Mouse (Mus musculus) liver, embryonic 11.5 days (tissue): ENCODE measurements around the gene Tlr9. TPM values are rescaled to one million over a fixed set of nuclear protein-coding genes. Genes with fewer than 3 reads are reported as not detected.

Experiments used
- ATAC-seq: fragments of 200-750 bp; cut with Nextera tagmentation; replicated peaks from 2 replicates; pipeline ENCODE4 v1.8.0; 2017; ENCODE audit warnings: moderate number of reproducible peaks, mild to moderate bottlenecking, moderate TSS enrichment, moderate library complexity; ENCODE audit not compliant: low FRiP score
- DNase-seq: peaks from one replicate; pipeline ENCODE4 v3.0.0-alpha.2; 2017; ENCODE audit warnings: low spot score
- H3K27ac ChIP-seq: fragments of 300-500 bp; sonication (generic); 2 replicates; pipeline ENCODE4 v1.5.1; 2014; ENCODE audit warnings: mild to moderate bottlenecking, low read depth, low read length, control low read depth
- H3K27me3 ChIP-seq: fragments of 300-500 bp; sonication (generic); replicated peaks from 2 replicates; pipeline ENCODE4 v1.6.1; 2014; ENCODE audit warnings: low read length, mixed read lengths; ENCODE audit not compliant: control insufficient read depth, insufficient read depth
- H3K36me3 ChIP-seq: fragments of 300-500 bp; sonication (generic); 2 replicates; pipeline ENCODE4 v1.6.1; 2014; ENCODE audit warnings: mild to moderate bottlenecking, low read length, moderate library complexity, mixed read lengths; ENCODE audit not compliant: control insufficient read depth, insufficient read depth
- H3K4me1 ChIP-seq: fragments of 300-500 bp; sonication (generic); replicated peaks from 2 replicates; pipeline ENCODE4 v1.6.1; 2014; ENCODE audit warnings: low read length, mixed read lengths; ENCODE audit not compliant: control insufficient read depth, insufficient read depth
- H3K4me2 ChIP-seq: fragments of 300-500 bp; sonication (generic); 2 replicates; pipeline ENCODE4 v1.6.1; 2014; ENCODE audit warnings: mild to moderate bottlenecking, control low read depth, moderate library complexity
- H3K4me3 ChIP-seq: fragments of 300-500 bp; sonication (generic); 2 replicates; pipeline ENCODE4 v1.5.1; 2014; ENCODE audit warnings: low read depth, low read length, control low read depth
- H3K9ac ChIP-seq: fragments of 300-500 bp; sonication (generic); 2 replicates; pipeline ENCODE4 v1.6.1; 2014; ENCODE audit warnings: low read depth, low read length, control low read depth
- H3K9me3 ChIP-seq: fragments of 300-500 bp; sonication (generic); 2 replicates; pipeline ENCODE4 v1.6.1; 2016; ENCODE audit warnings: low read length, inconsistent platforms, mixed read lengths; ENCODE audit not compliant: control insufficient read depth
- WGBS: fragments of 180-500 bp; shearing (Covaris S2); extraction: QIAGEN DNeasy Blood & Tissue Kit; methylation state at CpG from one replicate; pipeline ENCODE4 v1.1.7; 2014; 5-methylcytosine and 5-hydroxymethylcytosine counted together
- polyA plus RNA-seq: library from polyadenylated mRNA; unstranded; fragments of >200 nt; fragmentation: Nextera tagmentation; extraction: Ambion mirVana; gene quantifications from 2 replicates; pipeline ENCODE4 v1.2.1, GENCODE M21; 2014

Tlr9 gene
- polyA plus RNA-seq, 1 experiment from 2014 or later = not detected

GRCm38 (mm10) chr9:106222994-106223393 lies 596 bp downstream of the Tlr9 start:
- no peak overlapping the region for H3K4me2 ChIP-seq

GRCm38 (mm10) chr9:106225469-106226150 lies 3.2 kb downstream of the Tlr9 start:
- H3K27ac ChIP-seq = no peak overlapping the region
- 54% methylated on average over 24 of the region's 24 CpGs for WGBS
- H3K4me3 ChIP-seq = peak overlapping the region; percentile 37
- H3K4me1 ChIP-seq = peaks cover 21% of the 10 kb centered on the region
- no peaks in the 10 kb centered on the region for H3K9me3 ChIP-seq
- no peak overlapping the region for H3K9ac ChIP-seq
- H3K4me2 ChIP-seq = peak overlapping the region; percentile 68
- H3K27me3 ChIP-seq = peaks cover 35% of the 10 kb centered on the region
- no peaks in the 10 kb centered on the region for H3K36me3 ChIP-seq
- ATAC-seq = no peak
- no peak for DNase-seq

More at GRCm38 (mm10) chr9:106222994-106223393, 596 bp downstream of the Tlr9 start:
- Histone ChIP-seq H3K27me3 (peaks cover 35% of the 10 kb centered on the region), H3K4me1 (peaks cover 16% of the 10 kb centered on the region), H3K36me3 (no peaks in the 10 kb centered on the region), H3K27ac (no peak overlapping the region), H3K4me3 (no peak overlapping the region), H3K9ac (no peak overlapping the region), H3K9me3 (no peaks in the 10 kb centered on the region)
- DNase-seq = no peak
- WGBS = 64% methylated on average over 4 of the region's 4 CpGs
- ATAC-seq = no peak

GRCm38 (mm10) chr9:106226151-106226682 lies 3.8 kb downstream of the Tlr9 start:
- Histone ChIP-seq H3K27ac (no peak overlapping the region), H3K9ac (no peak overlapping the region), H3K9me3 (no peaks in the 10 kb centered on the region), H3K4me1 (peaks cover 21% of the 10 kb centered on the region), H3K27me3 (peaks cover 35% of the 10 kb centered on the region), H3K4me3 (peak overlapping the region; percentile 37), H3K4me2 (peak overlapping the region; percentile 68), H3K36me3 (no peaks in the 10 kb centered on the region)
- ATAC-seq = peak; percentile 25
- WGBS = 4% methylated on average over 34 of the region's 34 CpGs
- DNase-seq = no peak

- H3K36me3 ChIP-seq = no peaks in the 10 kb centered on the region
- WGBS = 55% methylated on average over 8 of the region's 8 CpGs
- no peak overlapping the region for H3K4me2 ChIP-seq
- H3K9me3 ChIP-seq = no peaks in the 10 kb centered on the region
- no peak overlapping the region for H3K27ac ChIP-seq
- H3K27me3 ChIP-seq = peaks cover 35% of the 10 kb centered on the region
- H3K9ac ChIP-seq = no peak overlapping the region
- ATAC-seq = peak; percentile 59; the same call in 1 of the 2 replicates
- no peak overlapping the region for H3K4me3 ChIP-seq
- peaks cover 21% of the 10 kb centered on the region for H3K4me1 ChIP-seq
- no peak for DNase-seq
Measured at GRCm38 (mm10) chr9:106227790-106228429, 5.5 kb downstream of the Tlr9 start.

GRCm38 (mm10) chr9:106230051-106230733 lies 7.8 kb downstream of the Tlr9 start:
- WGBS = 61% methylated on average over 9 of the region's 9 CpGs
- ATAC-seq (no peak; the same call in 1 of the 2 replicates), DNase-seq (no peak)
- Histone ChIP-seq H3K27ac (no peak overlapping the region; the same call in 1 of the 2 replicates), H3K27me3 (peaks cover 20% of the 10 kb centered on the region), H3K4me3 (no peak overlapping the region), H3K4me2 (no peak overlapping the region), H3K9ac (no peak overlapping the region), H3K9me3 (no peaks in the 10 kb centered on the region), H3K4me1 (peaks cover 21% of the 10 kb centered on the region), H3K36me3 (peaks cover 7% of the 10 kb centered on the region; the same call in 1 of the 2 replicates)

GRCm38 (mm10) chr9:106230734-106231106 lies 8.3 kb downstream of the Tlr9 start:
- H3K9me3 ChIP-seq = no peaks in the 10 kb centered on the region
- no peak overlapping the region for H3K4me3 ChIP-seq
- DNase-seq (no peak), ATAC-seq (no peak)
- H3K4me1 ChIP-seq = peaks cover 20% of the 10 kb centered on the region
- 34% methylated on average over 3 of the region's 3 CpGs for WGBS
- H3K36me3 ChIP-seq = peaks cover 7% of the 10 kb centered on the region; the same call in 1 of the 2 replicates
- H3K9ac ChIP-seq = no peak overlapping the region
- peaks cover 15% of the 10 kb centered on the region for H3K27me3 ChIP-seq
- no peak overlapping the region for H3K4me2 ChIP-seq
- no peak overlapping the region for H3K27ac ChIP-seq

- H3K27me3 ChIP-seq = peaks cover 10% of the 10 kb centered on the region
- no peak overlapping the region for H3K9ac ChIP-seq
- ATAC-seq = no peak
- H3K27ac ChIP-seq = no peak overlapping the region
- peaks cover 7% of the 10 kb centered on the region; the same call in 1 of the 2 replicates for H3K36me3 ChIP-seq
- H3K4me2 ChIP-seq = no peak overlapping the region
- 61% methylated on average over 7 of the region's 7 CpGs for WGBS
- no peaks in the 10 kb centered on the region for H3K9me3 ChIP-seq
- peaks cover 15% of the 10 kb centered on the region for H3K4me1 ChIP-seq
- no peak for DNase-seq
- no peak overlapping the region for H3K4me3 ChIP-seq
Measured at GRCm38 (mm10) chr9:106231220-106231619, 8.8 kb downstream of the Tlr9 start.

- H3K9ac ChIP-seq = no peak overlapping the region
- no peak overlapping the region for H3K4me2 ChIP-seq
- WGBS = 76% methylated on average over 4 of the region's 4 CpGs
- no peak overlapping the region for H3K4me3 ChIP-seq
- H3K27me3 ChIP-seq = peaks cover 4% of the 10 kb centered on the region; the same call in 1 of the 2 replicates
- DNase-seq (no peak), ATAC-seq (no peak)
- peaks cover 12% of the 10 kb centered on the region; the same call in 1 of the 2 replicates for H3K36me3 ChIP-seq
- H3K4me1 ChIP-seq = peaks cover 12% of the 10 kb centered on the region; the same call in 1 of the 2 replicates
- H3K9me3 ChIP-seq = no peaks in the 10 kb centered on the region
- no peak overlapping the region for H3K27ac ChIP-seq
Measured at GRCm38 (mm10) chr9:106231816-106232215, 9.4 kb downstream of the Tlr9 start.
